Mouse (Mus musculus): ENCODE measurements around the gene Hipk4.
"Not testable (repeated sequence)": the region's sequence is repeated elsewhere in the genome, so short reads cannot be mapped to it uniquely, and the experiment has no call there.

The Hipk4 gene

DNA sequence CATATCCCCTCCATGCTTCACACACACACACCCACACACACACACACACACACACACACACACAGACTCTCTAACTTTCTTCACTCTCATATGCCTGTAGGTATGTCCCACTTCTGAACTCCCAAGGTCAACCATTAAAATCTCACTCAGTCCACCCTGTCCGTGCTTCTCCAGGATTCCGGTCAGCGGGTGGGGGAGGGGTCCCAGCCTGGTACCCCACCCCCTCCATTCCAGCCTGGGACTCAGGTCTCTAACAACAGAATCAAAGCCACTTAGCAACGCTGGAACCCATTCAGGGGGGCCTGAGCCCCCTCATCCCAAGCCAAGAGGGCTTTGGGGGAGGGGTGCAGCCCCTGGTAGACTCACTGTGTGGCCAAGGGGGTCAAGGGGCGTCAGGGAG is at the start of gene Hipk4:
Gene Hipk4 (plus strand): TSS at position 301 of the 400 bp plus-strand sequence.
- no peak for DNase-seq

DNA sequence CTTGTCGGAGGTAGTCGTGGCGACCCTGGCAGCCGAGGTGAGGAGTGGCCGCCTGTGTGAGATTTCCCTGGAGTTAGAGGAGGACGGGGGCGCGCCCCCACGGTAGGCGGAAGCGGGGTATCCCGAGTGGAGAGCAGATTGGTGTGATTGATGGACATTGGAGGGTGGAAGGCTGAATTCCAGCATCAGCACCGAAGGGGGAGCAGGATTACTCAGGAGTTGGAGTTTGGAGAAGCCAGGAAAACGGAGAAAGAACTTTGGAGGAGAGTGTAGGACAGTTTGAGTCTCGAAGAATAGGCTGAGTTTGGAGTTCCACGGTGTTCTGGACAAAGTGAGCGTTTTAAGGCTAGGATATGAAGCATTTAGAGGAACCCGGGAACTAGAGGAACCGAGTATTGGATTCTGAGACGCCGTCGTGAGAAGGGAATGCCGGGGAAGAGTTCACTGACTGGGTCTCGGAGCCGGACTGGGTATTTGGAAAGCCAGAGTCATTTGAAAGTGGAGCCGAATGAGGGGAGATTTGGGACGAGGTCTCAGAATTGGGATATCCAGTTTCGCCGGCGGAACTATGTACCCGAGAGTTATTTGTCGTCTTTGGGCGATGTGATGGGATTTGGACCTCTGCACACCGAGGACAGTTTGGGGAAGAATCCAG is 49.1 kb upstream of the Hipk4 start:
- no peak for DNase-seq

DNA sequence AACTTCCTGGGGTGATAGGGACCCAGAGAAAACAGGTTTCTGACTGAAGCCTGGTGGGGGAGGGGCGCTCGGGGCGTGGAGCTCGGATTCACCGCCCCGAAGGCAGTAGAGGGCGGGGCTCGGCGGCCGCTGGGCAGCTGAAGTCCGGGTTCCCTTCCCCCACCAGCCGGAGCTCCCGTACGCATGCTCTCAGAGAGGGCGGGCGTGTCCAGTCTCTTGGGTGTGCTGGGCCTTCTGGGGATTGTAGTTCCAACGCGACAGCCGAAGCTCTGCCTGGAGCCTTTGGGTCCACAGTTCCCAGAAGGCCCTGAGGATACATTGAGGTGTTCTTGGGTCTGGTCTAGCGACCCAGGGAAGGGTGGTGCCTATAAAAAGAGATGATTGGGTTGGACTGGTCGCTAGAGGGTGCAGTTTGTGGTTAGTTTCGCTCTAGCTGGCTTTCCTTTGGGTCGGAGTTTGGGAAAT is 48.5 kb upstream of the Hipk4 start:
- peak; percentile 100 for DNase-seq

DNA sequence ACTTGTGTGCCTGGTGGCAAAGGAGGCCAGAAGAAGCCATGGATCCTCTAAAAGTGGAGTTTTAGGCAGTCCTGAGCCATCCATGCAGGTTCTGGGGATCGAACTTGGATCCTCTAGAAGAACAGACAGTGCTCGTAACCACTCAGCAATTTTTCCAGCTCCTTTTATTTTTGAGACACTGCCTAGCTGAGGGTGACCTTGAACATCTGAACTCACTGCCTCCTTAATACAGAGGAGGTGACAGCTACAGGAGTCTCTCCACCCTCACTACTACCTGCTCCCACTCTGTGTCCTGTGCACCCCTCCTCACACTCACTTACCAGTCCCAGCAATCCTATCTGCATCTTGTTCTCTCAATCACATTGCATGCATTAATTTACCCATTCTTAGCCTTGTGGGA is 47.5 kb upstream of the Hipk4 start:
- no peak for DNase-seq

DNA sequence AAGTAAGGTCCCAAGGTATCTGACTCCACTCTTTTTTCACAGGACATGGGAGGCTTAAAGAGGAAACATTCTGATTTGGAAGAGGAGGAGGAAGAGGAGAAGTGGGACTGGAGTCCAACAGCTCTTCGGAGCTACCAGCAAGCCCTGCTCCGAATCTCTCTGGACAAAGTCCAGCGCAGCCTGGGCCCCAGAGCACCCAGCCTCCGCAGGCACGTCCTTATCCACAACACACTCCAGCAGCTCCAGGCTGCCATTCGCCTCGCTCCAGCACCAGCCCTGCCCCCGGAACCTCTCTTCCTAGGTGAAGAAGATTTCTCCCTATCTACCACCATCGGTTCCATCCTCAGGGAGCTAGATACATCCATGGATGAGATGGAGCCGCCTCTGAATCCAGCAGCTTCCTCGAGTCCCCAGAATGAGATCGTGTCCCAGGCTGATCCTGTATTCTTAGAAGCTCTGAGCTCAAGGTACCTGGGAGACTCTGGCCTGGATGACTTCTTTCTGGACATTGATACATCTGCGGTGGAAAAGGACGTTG is 46.9 kb upstream of the Hipk4 start:
- peak; percentile 60 for DNase-seq

DNA sequence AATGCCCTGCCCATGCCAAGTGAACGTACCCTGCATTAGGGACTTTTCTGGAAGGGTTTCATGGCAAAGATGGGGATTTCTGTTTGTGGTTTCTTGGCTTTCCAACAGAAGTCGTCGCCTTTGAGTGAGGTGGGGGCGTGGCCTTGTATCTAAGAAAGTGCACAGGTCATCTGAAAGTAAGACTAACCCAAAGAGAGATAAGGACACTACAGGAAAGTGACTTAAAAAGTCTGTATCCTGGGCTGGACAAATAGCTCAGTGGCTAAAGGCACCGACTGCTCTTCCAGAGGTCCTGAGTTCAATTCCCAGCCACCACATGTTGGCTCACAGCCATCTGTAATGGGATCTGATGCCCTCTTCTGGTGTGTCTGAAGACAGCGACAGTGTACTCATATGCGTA is 44.5 kb upstream of the Hipk4 start:
- no peak for DNase-seq

DNA sequence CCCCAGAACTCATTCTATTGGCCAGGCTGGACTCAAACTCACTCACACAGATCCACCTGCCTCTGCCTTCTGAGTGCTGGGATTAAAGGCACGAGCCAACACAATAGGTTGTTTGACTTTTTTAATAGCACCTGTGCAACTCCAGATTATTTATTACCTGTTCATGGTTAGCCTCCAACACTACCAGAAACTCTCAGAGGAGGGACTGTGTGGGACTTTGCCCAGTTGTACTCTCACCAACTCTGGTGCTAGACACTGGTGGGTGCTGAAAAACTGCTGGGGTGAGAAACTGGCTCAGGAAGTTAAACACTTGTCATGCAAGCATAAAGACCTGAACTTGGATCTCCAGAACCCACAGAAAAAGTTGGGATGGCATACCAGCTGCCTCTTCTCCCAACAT is 43.3 kb upstream of the Hipk4 start:
- DNase-seq = peak; percentile 64

DNA sequence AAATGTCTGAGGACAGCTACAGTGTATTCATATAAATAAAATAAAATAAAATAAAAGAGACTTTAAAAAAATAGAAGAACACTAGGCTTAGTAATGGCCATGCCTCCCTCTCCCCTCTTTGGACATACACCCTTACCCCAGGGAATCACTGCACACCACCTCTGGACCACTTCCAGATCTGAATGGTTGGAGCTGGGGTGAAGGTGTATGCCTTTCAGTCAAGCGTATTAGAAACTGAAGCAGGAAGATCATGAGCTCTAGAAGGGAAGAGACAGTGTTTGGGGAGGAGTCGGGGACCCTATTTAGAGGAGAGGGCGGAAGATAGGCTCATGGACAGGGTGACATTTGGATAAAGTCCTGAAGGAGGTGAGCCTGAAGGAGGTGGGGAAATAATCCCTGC is 42.6 kb upstream of the Hipk4 start:
- no peak for DNase-seq

DNA sequence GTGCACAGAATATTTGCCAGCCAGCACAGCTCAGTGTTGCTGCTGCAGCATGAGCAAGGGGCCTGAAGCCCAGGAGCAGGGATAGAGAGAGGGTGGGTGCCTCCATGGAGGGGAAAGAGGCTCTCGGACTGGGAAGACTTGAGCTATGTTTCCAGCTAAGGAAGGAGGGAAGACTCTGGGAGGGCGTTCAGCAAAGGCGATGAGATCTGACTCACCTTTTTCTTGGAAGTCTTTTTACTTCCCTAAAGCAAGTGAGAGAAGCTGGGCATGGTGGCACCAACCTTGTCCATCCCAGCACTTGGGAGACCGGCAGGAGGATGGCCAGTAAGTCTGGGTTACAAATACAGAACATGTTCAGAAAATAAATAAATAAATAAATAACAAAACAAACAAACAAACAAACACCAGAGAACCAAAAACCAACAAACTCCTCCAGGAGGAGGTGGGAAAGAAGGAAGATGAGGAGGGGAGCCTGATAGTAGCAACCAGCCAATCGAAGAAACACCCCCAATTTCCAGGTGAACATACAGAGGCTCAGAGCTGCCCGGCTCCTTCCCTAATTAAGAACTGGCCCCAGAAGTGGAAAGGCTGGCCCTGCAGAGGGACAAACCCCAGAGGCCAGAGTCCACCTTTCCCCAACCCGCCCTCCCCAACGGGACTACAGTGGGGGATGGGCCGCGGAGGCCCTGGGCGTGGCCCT is 42.0 kb upstream of the Hipk4 start:
- DNase-seq = no peak

DNA sequence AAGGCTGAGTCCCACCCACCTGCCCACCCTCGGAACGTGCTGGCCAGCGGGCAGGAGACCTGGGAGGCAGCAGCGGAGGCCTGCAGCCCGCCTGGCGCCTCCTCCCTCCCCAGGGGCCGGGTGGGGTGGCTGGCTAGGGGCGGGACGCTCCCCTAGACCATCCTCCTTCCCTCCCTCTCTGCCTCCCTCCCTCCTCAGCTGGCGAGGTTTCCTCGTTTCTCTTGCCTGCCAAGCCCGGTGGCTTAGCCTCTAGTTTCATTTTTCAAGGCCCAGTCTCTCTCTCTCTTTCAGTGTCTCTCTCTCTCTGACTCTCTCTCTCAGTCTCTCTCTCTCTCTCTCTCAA is 41.5 kb upstream of the Hipk4 start:
- peak; percentile 95 for DNase-seq

DNA sequence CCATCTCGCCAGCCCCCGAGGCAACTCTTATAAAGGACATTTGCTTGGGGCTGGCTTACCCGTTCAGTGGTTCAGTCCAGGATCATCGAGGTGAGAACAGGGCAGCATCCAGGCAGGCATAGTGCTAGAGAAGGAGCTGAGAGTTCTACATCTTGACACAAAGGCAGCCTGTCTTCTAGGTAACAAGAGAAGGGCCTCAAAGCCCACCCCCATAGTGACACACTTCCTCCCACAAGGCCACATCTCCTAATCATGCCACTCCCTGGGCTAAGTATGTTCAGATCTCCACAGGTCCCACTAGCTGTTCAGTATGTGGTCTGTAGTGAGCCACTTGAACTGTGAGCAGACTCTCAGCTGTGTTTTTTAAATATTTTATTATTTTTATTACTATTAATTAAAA is 39.2 kb upstream of the Hipk4 start:
- no peak for DNase-seq

DNA sequence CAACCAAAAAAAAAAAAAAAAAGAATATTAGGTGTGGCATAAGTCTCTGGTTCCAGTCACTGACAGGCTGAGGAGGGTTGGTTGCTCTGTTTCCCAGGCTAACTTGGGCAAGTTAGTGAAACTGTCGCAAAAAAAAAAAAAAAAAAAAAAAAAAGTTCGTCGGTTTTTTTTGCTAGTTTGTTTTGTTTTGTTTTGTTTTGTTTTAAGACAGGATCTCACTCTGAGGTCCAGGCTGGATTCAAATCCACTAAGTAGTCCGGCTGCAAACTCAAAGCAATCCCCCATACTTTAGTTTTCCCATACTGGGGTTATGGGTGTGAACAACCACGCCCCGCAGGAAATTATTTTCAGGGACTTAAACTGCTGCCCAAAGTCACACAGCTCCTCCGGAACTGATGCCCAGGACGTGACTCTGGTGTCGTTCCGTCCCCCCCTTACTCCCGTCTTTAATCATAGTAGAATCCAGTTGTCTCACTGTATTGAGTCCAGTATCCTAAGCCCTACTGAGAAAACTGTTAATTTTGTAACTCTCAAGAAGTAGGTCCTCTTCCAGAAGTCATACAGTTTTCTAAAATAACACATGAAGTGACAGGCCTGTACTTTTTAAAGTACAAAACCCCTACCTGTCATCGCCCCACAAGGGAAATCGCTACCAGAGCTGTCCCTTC is 36.8 kb upstream of the Hipk4 start:
- peak; percentile 58 for DNase-seq

DNA sequence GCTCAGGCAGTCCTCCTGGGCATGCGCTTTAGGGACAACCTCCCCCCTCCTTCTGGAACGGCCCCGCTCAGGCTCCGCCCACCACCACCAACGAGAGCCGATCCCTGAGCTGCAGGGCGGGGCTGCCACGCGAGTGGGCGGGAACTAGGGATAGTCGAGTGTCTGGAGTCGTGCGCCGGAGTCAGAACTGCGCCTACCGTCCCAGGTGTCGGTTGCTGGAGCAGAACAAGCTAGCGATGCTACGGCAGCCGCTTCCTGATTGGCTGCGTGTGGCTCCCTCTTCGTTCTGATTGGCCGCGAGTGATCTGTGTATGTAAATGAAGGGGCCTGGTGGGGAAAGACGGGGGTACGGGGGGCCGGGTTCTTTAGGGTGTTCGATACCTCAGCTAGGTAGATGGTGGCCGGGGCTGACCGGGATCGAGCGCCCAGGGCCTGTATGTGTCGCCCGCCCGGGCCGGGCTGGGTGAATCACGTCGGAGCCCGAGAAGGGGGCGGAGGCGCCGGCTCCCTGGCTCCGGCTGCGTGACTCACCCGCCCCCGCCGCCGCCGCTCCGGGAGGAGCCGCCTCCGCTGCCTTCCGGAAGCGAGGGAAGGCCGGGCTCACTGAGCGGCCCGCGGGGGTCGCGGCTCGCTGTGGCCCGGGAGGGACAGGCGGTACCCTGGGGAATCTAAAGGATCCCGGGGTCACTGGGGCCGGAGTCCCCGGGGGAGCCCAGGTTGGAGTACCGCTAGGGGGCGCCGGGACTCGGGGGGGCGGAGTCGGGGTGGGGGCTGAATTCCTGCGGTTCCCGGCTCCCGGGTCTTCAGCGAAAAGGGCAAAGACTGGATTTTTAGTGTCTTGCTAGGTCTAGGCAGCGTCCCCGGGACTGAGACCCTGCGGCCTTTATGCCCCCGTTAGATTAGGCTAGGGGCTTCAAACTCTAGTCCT is 36.0 kb upstream of the Hipk4 start, which contains the start of gene Sertad1:
Gene Sertad1 (plus strand): TSS at position 141 of the 928 bp plus-strand sequence.
- DNase-seq = peak; percentile 100

DNA sequence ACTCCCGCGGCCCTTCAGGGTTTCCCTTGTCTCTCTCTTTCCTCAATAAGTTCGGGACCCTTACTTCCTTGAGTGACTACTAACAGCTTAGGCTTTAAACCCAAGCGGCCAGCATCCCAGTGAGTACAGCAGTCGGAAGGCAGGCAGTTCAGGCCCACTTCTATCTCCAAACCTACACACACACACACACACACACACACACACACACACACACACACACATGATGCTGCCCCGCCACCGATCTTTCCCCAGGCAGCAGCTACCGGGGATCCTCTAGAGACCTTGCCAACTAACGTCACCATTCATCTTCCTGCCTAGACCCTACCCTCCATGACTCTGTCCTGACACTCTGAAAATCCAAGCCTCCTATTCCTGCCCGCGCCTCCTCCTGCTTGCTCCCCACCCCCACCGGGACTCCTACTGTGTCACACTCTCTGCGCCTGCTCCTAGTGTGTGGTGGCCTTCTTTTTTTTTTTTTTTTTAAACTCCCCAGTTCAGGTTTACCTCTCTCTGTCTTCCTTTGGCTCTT is 35.3 kb upstream of the Hipk4 start:
- DNase-seq = peak; percentile 85

DNA sequence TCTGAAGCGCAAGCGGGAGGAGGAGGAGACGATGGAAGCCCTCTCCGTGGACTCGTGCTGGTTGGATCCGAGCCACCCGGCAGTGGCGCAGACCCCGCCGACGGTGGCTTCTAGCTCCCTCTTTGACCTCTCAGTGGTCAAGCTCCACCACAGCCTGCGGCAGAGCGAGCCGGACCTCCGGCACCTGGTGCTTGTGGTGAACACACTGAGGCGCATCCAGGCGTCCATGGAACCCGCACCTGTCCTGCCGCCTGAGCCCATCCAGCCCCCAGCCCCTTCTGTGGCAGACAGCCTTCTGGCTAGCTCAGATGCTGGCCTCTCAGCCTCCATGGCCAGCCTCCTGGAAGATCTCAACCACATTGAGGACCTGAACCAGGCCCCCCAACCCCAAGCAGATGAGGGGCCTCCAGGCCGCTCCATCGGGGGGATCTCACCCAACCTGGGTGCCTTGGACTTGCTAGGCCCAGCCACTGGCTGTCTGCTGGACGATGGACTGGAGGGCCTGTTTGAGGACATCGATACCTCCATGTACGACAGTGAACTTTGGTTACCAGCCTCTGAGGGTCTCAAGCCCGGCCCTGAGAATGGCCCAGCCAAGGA is 33.7 kb upstream of the Hipk4 start:
- DNase-seq = no peak

DNA sequence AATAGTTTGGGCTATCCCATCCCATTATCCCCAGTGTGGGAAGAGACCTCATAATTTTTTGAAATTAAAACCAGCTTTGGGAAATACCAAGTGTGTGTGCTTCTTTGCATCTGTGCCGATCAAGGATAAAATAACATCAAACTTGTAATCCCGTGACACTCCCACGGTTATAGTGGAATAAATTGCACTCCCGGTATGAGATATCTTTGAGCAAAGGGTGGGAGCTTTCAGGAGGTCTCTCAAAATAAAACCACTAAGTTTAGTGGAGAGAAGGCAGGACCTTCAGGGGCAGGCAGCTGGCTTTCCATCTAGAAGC is 32.9 kb upstream of the Hipk4 start:
- DNase-seq = no peak

DNA sequence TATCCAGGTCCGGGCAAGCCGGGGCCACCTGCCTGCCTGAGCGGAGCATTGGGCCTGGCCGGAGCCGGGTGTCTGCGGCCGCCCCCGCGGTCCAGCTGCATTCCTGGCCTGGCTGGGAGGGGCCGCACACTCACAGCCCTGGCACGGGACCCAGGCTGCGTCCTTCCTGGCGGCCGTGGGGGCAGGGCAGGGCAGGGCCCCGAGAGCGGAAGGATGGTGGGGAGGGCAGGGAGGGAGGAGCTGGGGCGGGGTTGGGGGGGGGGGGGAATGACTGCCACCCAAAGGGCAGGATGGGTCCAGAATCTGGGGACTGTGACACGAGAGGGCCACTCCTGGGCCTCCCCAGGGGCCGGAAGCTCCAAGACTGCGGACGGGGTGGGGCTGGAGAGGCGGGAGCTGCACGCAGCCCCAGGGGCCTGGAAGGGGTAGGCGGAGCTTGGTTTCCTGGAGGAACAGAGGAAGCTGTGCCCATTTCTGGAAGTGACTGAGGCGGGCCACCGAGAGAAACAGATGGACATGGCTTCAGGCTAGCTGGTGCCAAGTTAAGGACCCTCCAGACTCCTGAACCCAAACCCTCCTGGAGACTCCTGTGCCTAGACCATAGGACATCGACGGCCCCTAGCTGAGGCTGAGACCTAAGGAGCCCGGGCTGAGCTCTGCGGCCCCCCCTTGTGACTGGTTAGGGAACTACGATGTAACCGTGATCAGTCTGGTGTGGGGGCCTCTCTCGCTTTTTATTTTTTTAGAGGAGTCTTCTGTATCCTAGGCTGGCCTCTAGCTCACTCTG is 32.3 kb upstream of the Hipk4 start:
- DNase-seq = peak; percentile 97

DNA sequence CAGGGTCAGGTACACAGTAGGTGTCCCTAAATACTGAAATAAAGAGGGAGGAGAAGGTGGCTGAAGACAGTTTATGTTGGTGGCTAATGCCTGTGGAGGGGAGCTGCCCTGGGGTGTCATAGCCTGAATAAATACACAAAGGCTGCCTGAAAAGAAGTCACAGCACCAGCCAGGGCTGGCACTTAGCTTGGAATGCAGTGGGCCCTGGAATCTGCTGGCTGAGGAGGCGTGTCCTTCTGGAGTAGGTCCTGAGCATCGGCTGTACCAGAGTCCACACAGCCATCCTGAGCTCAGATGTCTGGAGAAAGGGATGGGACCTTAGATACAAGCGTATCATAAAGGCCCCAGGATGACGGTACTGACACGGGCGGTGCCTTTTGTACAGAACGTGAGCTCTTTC is 31.2 kb upstream of the Hipk4 start:
- DNase-seq = peak; percentile 69

DNA sequence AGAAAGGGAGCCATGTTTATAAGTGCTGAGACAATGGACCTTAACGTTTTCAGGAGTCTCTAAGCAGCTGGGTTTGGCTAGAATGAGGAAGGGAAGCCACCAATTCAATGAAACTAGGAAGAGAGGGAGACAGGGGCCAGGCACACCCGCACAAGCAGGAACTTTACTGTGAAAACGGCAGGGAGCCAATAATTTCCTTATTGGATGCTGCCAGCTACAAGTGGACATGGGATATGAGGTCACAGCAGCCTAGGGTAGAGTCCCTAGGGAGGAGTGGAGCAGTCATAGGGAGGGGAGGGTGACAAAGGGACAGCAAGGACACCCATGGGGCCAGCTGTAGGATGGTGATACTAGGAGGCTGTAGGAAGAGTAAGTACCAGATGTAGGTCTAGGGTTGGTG is 30.0 kb upstream of the Hipk4 start:
- DNase-seq = no peak

DNA sequence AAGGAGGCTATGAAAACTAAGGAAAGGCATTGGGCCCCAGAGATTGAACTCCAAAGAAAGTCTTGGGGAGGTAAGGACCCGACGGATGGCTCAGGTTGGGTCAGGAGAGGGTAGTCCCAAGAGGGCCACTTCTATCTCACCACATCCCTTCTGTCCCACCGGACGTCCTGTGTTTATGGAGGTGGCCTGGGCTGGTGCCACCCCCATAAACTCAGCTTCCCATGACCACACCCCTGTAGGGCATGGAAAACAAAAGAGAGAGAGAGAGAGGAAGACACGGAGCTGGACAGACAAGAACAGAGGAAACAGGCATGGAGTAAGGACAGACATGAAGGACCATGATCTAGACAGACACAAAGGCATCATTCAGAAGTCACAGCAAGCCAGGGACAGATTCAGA is 29.6 kb upstream of the Hipk4 start:
- DNase-seq = no peak

DNA sequence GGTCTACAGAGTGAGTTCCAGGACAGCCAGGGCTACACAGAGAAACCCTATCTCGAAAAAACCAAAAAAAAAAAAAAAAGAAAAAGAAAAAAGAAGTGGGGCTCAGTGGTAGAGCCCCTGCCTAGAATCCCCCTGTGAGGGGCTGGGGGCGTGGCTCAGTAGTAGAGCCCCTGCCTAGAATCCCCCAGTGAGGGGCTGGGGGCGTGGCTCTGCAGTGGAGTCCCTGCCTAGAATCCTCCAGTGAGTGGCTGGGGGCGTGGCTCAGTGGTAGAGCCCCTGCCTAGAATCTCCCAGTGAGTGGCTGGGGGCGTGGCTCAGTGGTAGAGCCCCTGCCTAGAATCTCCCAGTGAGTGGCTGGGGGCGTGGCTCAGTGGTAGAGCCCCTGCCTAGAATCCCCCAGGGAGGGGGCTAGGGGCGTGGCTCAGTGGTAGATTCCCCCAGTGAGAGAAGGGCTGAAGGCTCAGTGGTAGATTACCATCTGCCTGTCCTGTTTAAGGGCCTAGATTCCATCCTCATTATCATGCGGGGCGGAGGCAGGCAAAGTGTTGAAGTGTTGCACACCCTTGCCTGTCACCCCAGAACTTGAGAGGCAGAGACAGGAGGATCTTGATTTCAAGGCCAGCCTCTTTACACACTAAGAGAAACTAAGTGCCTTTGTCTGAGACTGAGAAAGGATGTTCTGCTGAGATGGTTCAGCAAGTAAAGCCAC is 28.3 kb upstream of the Hipk4 start:
- not testable (repeated sequence) for DNase-seq
